Mouse (Mus musculus) spleen, adult 2 months (tissue): ENCODE data around the gene Plekhb2. TPM values are rescaled to one million over a fixed set of nuclear protein-coding genes. Genes with fewer than 3 reads are reported as not detected.
A peak's percentile ranks its signal among the peaks of the same experiment; 100 is the strongest.

Experiments used
- DNase-seq, 2 experiments: peaks; one replicate each; pipeline versions ENCODE4 v3.0.0 to v3.0.0-alpha.2; 2012 to 2021; ENCODE audit warnings: low spot score in 2 of 2, low read depth in 1 of 2
- H3K27ac ChIP-seq: fragments of 200-500 bp; 2 replicates; pipeline ENCODE4 v1.5.1; 2012; ENCODE audit warnings: low read length, inconsistent platforms; ENCODE audit not compliant: insufficient read depth
- H3K27me3 ChIP-seq: fragments of 200-500 bp; 2 replicates; pipeline ENCODE4 v1.6.1; 2012; ENCODE audit warnings: mild to moderate bottlenecking, moderate library complexity, low read length, inconsistent platforms; ENCODE audit not compliant: control insufficient read depth, insufficient read depth
- H3K36me3 ChIP-seq: fragments of 200-500 bp; 2 replicates; pipeline ENCODE4 v1.6.1; 2012; ENCODE audit warnings: mild to moderate bottlenecking, low read length, inconsistent platforms; ENCODE audit not compliant: control insufficient read depth, insufficient read depth
- H3K4me1 ChIP-seq: fragments of 200-500 bp; 2 replicates; pipeline ENCODE4 v1.6.1; 2011; ENCODE audit warnings: inconsistent platforms; ENCODE audit not compliant: control insufficient read depth, insufficient read depth, insufficient read length
- H3K4me3 ChIP-seq: fragments of 200-500 bp; 2 replicates; pipeline ENCODE4 v1.5.1; 2011; ENCODE audit warnings: mild to moderate bottlenecking, inconsistent platforms; ENCODE audit not compliant: insufficient read depth, insufficient read length; ENCODE audit errors: extremely low read depth
- CTCF ChIP-seq: fragments of 200-500 bp; IDR thresholded peaks from 2 replicates; pipeline ENCODE4 v1.5.1; 2011; ENCODE audit warnings: mild to moderate bottlenecking, inconsistent platforms; ENCODE audit not compliant: insufficient read depth, insufficient read length, insufficient replicate concordance; ENCODE audit errors: extremely low read depth
- POLR2A ChIP-seq: fragments of 200-500 bp; IDR thresholded peaks from 2 replicates; pipeline ENCODE4 v1.6.1; 2011; ENCODE audit warnings: low read depth, low read length, inconsistent platforms
- WGBS: fragments of 180-500 bp; shearing (Covaris S2); methylation state at CpG from one replicate; pipeline ENCODE4 v1.1.7; 2018; 5-methylcytosine and 5-hydroxymethylcytosine counted together
- polyA plus RNA-seq: library from polyadenylated mRNA; depleted of rRNA; stranded (reverse); fragments of >200 nt; gene quantifications from 2 replicates; pipeline ENCODE4 v1.2.3, GENCODE M21; 2012

Plekhb2 gene
- polyA plus RNA-seq, 1 experiment = 27.1 TPM

GRCm38 (mm10) chr1:34830934-34831333 is 18.8 kb upstream of the Plekhb2 start:
- H3K36me3 ChIP-seq = peaks cover 11% of the 10 kb centered on the region
- 0 out of 2 replicates have a peak overlapping the region, but pooled peaks have one; percentile 4 for H3K27ac ChIP-seq
- WGBS = 72% methylated on average over 2 of the region's 2 CpGs
- no peak for DNase-seq
- no peak for TF ChIP-seq POLR2A
- TF ChIP-seq CTCF = no peak
- peaks cover 21% of the 10 kb centered on the region; the same call in 1 of the 2 replicates for H3K4me1 ChIP-seq
- H3K4me3 ChIP-seq = no peak overlapping the region
- H3K27me3 ChIP-seq = no peaks in the 10 kb centered on the region

GRCm38 (mm10) chr1:34831381-34831780 is 18.4 kb upstream of the Plekhb2 start:
- no peak for DNase-seq
- Histone ChIP-seq H3K27ac (0 out of 2 replicates have a peak overlapping the region, but pooled peaks have one; percentile 4), H3K27me3 (no peaks in the 10 kb centered on the region), H3K4me3 (no peak overlapping the region), H3K36me3 (peaks cover 14% of the 10 kb centered on the region), H3K4me1 (peaks cover 22% of the 10 kb centered on the region; the same call in 1 of the 2 replicates)
- 35% methylated on average over 1 of the region's 1 CpGs for WGBS
- TF ChIP-seq CTCF (no peak), POLR2A (no peak)

GRCm38 (mm10) chr1:34834904-34835303 is 14.9 kb upstream of the Plekhb2 start:
- Histone ChIP-seq H3K27me3 (no peaks in the 10 kb centered on the region), H3K4me1 (peaks cover 23% of the 10 kb centered on the region; the same call in 1 of the 2 replicates), H3K36me3 (peaks cover 6% of the 10 kb centered on the region), H3K4me3 (no peak overlapping the region), H3K27ac (peak overlapping the region; percentile 21; the same call in 1 of the 2 replicates)
- DNase-seq = no peak
- 44% methylated on average over 2 of the region's 2 CpGs for WGBS
- TF ChIP-seq CTCF (no peak), POLR2A (no peak)

DNA sequence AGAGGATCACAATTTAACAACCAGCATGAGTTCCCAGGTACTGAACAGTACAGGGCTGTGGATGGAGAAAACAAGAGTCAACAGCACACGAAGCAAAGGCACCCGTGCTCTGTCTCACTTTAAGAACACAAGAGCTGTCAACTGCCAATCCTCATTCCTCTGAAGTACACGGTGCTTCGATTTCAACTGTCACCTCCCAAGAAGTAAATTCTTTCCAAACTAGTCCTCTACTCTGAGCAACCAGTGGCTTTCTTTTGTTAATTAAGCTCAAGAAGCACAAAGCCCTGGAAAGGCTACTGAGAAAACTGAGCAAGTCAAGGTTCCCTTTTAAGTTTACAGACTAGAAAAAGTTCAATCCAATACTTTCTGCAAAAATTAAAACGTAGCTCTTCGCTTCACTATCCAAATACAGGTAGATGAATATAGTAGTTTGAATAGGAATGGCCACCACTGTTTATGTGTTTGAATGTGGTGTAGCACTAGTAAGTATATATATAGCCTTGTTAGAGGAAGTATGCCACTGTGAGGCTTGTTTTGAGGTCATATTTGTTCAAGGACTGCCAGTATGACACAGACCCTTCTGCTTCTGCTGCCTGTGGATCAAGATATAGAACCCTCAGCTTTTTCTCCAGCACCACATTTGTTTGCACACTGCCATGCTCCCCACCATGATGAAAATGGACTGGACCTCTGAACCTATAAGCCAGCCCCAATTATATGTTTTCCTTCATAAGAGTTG is 11.7 kb upstream of the Plekhb2 start:
- H3K27me3 ChIP-seq = no peaks in the 10 kb centered on the region
- WGBS = 41% methylated on average over 6 of the region's 6 CpGs
- peaks cover 4% of the 10 kb centered on the region; the same call in 1 of the 2 replicates for H3K36me3 ChIP-seq
- peak overlapping the region; percentile 35; the same call in 1 of the 2 replicates for H3K27ac ChIP-seq
- peaks cover 27% of the 10 kb centered on the region for H3K4me1 ChIP-seq
- no peak for DNase-seq
- TF ChIP-seq CTCF (no peak), POLR2A (no peak)
- H3K4me3 ChIP-seq = no peak overlapping the region

DNA sequence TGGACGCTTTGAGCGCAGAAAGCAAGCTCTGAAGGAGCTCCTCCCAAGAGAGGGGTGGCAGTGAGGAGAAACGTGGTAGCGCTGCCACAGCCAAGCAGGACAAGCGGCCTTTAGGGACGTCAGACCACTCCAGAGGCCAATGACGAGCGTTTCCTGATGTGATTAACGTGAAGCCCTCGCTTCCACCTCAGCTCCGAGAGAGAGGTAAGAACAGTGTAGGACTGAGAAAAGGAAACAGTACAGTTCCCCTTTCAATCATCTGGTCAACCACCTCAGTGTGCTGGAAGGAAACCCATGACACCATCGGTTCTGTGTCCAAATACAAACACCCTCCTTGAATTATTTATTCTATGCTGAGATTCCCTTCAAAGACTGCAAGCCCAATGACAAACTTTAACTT is 10.5 kb upstream of the Plekhb2 start:
- H3K4me3 ChIP-seq = peak overlapping the region; percentile 35; the same call in 1 of the 2 replicates
- 16% methylated on average over 12 of the region's 12 CpGs for WGBS
- peaks cover 4% of the 10 kb centered on the region; the same call in 1 of the 2 replicates for H3K36me3 ChIP-seq
- DNase-seq = no peak
- no peak for TF ChIP-seq CTCF
- H3K4me1 ChIP-seq = peaks cover 27% of the 10 kb centered on the region
- H3K27me3 ChIP-seq = no peaks in the 10 kb centered on the region
- peak overlapping the region; percentile 63 for H3K27ac ChIP-seq

- TF ChIP-seq CTCF (no peak), POLR2A (no peak)
- Histone ChIP-seq H3K27ac (peak overlapping the region; percentile 70; the same call in 1 of the 2 replicates), H3K36me3 (no peaks in the 10 kb centered on the region), H3K4me3 (peak overlapping the region; percentile 76), H3K4me1 (peaks cover 19% of the 10 kb centered on the region), H3K27me3 (no peaks in the 10 kb centered on the region)
- DNase-seq = no peak
- 3% methylated on average over 12 of the region's 12 CpGs for WGBS
Observed at GRCm38 (mm10) chr1:34841709-34842388, 7.9 kb upstream of the Plekhb2 start.
